Mouse (Mus musculus) CH12.LX (cell line): Measurements from ENCODE around the gene Ficd.

Experiments used
- E2F4 ChIP-seq: IDR thresholded peaks from 2 replicates; pipeline ENCODE4 v1.6.1; 2011; ENCODE audit warnings: low read depth, low read length, improper control_type of control experiment; ENCODE audit not compliant: insufficient replicate concordance
- ELF1 ChIP-seq: IDR thresholded peaks from 2 replicates; pipeline ENCODE4 v1.6.1; 2014; ENCODE audit warnings: low read depth, mild to moderate bottlenecking, inconsistent platforms, low read length, improper control_type of control experiment
- POLR2A ChIP-seq: IDR thresholded peaks from 2 replicates; pipeline ENCODE4 v1.6.1; 2011; ENCODE audit warnings: low read depth, mild to moderate bottlenecking, improper control_type of control experiment, low read length
- SIN3A ChIP-seq: IDR thresholded peaks from 2 replicates; pipeline ENCODE4 v1.6.1; 2012; ENCODE audit warnings: low read length, improper control_type of control experiment, inconsistent platforms

GRCm38 (mm10) chr5:113722224-113723013, 13.2 kb upstream of the Ficd start:
- TF ChIP-seq SIN3A (no peak), ELF1 (no peak), E2F4 (no peak), POLR2A (no peak)
